Mouse (Mus musculus) forebrain, postnatal 0 days (tissue): ENCODE data around the gene Dock9. TPM values are rescaled to one million over a fixed set of nuclear protein-coding genes. Genes with fewer than 3 reads are reported as not detected.

Experiments
- ATAC-seq: fragments of 200-750 bp; cut with Nextera tagmentation; 2 replicates; pipeline ENCODE4 v1.8.0; 2017; ENCODE audit warnings: mild to moderate bottlenecking, moderate library complexity
- DNase-seq: peaks from one replicate; pipeline ENCODE4 v3.0.0-alpha.2; 2015
- H3K27ac ChIP-seq: fragments of 300-500 bp; sonication (generic); 2 replicates; pipeline ENCODE4 v1.5.1; 2014; ENCODE audit warnings: low read depth, mild to moderate bottlenecking, antibody characterized with exemption, low read length, moderate library complexity, mixed read lengths
- H3K27me3 ChIP-seq: fragments of 300-500 bp; sonication (generic); 2 replicates; pipeline ENCODE4 v1.6.1; 2014; ENCODE audit warnings: mild to moderate bottlenecking, low read length, mixed read lengths; ENCODE audit not compliant: insufficient read depth
- H3K36me3 ChIP-seq: fragments of 300-500 bp; sonication (generic); 2 replicates; pipeline ENCODE4 v1.6.1; 2014; ENCODE audit warnings: mild to moderate bottlenecking, moderate library complexity; ENCODE audit not compliant: insufficient read depth
- H3K4me1 ChIP-seq: fragments of 300-500 bp; sonication (generic); 2 replicates; pipeline ENCODE4 v1.6.1; 2014; ENCODE audit warnings: antibody characterized with exemption; ENCODE audit not compliant: insufficient read depth
- H3K4me2 ChIP-seq: fragments of 300-500 bp; sonication (generic); 2 replicates; pipeline ENCODE4 v1.6.1; 2014; ENCODE audit warnings: low read depth, mild to moderate bottlenecking, moderate library complexity
- H3K4me3 ChIP-seq: fragments of 300-500 bp; sonication (generic); 2 replicates; pipeline ENCODE4 v1.5.1; 2014; ENCODE audit warnings: low read depth, low read length, mixed read lengths
- H3K9ac ChIP-seq: fragments of 300-500 bp; sonication (generic); 2 replicates; pipeline ENCODE4 v1.6.1; 2014; ENCODE audit warnings: mild to moderate bottlenecking
- H3K9me3 ChIP-seq: fragments of 300-500 bp; sonication (generic); 2 replicates; pipeline ENCODE4 v1.6.1; 2016; ENCODE audit warnings: low read length
- CTCF ChIP-seq: sonication (generic); IDR thresholded peaks from 2 replicates; pipeline ENCODE4 v1.5.1; 2016; ENCODE audit warnings: antibody characterized with exemption, control low read depth, low read depth
- WGBS: fragments of 180-500 bp; shearing (Covaris S2); extraction: QIAGEN DNeasy Blood & Tissue Kit; methylation state at CpG from one replicate; pipeline ENCODE4 v1.1.7; 2014; 5-methylcytosine and 5-hydroxymethylcytosine counted together
- polyA plus RNA-seq: library from polyadenylated mRNA; unstranded; fragments of >200 nt; fragmentation: Nextera tagmentation; extraction: Ambion mirVana; gene quantifications from 2 replicates; pipeline ENCODE4 v1.2.1, GENCODE M21; 2015
- total RNA-seq: library from RNA; depleted of rRNA; stranded (reverse); fragments of >200 nt; gene quantifications from 2 replicates; pipeline ENCODE4 v1.2.3, GENCODE M21; 2014; rRNA removed

Gene Dock9
- total and polyA plus RNA-seq, 2 experiments from 2014 or later: 14.2 to 87.2 TPM

GRCm38 (mm10) chr14:121494238-121494637 is 303.4 kb downstream of the Dock9 start:
- H3K27ac ChIP-seq: no peak overlapping the region
- no peak for DNase-seq
- no peak for TF ChIP-seq CTCF
- ATAC-seq: no peak
- no peaks in the 10 kb centered on the region for H3K27me3 ChIP-seq
- H3K9me3 ChIP-seq: no peaks in the 10 kb centered on the region
- no peak overlapping the region for H3K9ac ChIP-seq
- 76% methylated on average over 2 of the region's 2 CpGs for WGBS
- no peak overlapping the region for H3K4me2 ChIP-seq
- no peaks in the 10 kb centered on the region for H3K4me1 ChIP-seq
- H3K4me3 ChIP-seq: no peak overlapping the region
- no peaks in the 10 kb centered on the region for H3K36me3 ChIP-seq

GRCm38 (mm10) chr14:121493712-121494111 is 303.9 kb downstream of the Dock9 start:
- H3K4me3 ChIP-seq: no peak overlapping the region
- H3K9ac ChIP-seq: no peak overlapping the region
- no peak for TF ChIP-seq CTCF
- no peaks in the 10 kb centered on the region for H3K4me1 ChIP-seq
- WGBS: 73% methylated on average over 3 of the region's 3 CpGs
- no peak for DNase-seq
- ATAC-seq: no peak
- H3K27me3 ChIP-seq: no peaks in the 10 kb centered on the region
- no peak overlapping the region for H3K27ac ChIP-seq
- no peaks in the 10 kb centered on the region for H3K9me3 ChIP-seq
- no peak overlapping the region for H3K4me2 ChIP-seq
- H3K36me3 ChIP-seq: no peaks in the 10 kb centered on the region

- H3K9ac ChIP-seq: no peak overlapping the region
- 71% methylated on average over 8 of the region's 8 CpGs for WGBS
- H3K4me1 ChIP-seq: no peaks in the 10 kb centered on the region
- H3K27ac ChIP-seq: no peak overlapping the region
- ATAC-seq (no peak; the same call in 1 of the 2 replicates), DNase-seq (no peak)
- TF ChIP-seq CTCF: no peak
- H3K36me3 ChIP-seq: no peaks in the 10 kb centered on the region
- H3K27me3 ChIP-seq: no peaks in the 10 kb centered on the region
- no peak overlapping the region for H3K4me3 ChIP-seq
- no peaks in the 10 kb centered on the region for H3K9me3 ChIP-seq
- H3K4me2 ChIP-seq: no peak overlapping the region
Observed at GRCm38 (mm10) chr14:121492328-121492727, 305.3 kb downstream of the Dock9 start.

Other genes with a start within 250 kb of the Dock9 start
- gene Ubac2, start 80.8 kb upstream of the Dock9 start, total RNA-seq: 31.6 and 41.9 TPM in 2 replicates
- gene Ubac2, start 80.8 kb upstream of the Dock9 start, polyA plus RNA-seq: 52.6 and 55.9 TPM in 2 replicates
- gene Gpr18, start 117.9 kb upstream of the Dock9 start, total RNA-seq: not detected in 2 replicates
- gene Gpr18, start 117.9 kb upstream of the Dock9 start, polyA plus RNA-seq: not detected in 2 replicates
- gene Gpr183, start 167.4 kb upstream of the Dock9 start, total RNA-seq: 0.46 and 0.52 TPM in 2 replicates
- gene Gpr183, start 167.4 kb upstream of the Dock9 start, polyA plus RNA-seq: 0.68 and 0.74 TPM in 2 replicates
- gene Timm8a2, start 236.8 kb upstream of the Dock9 start, total RNA-seq: 1.2 TPM in 1 of 2 replicates, not detected in the other
- gene Timm8a2, start 236.8 kb upstream of the Dock9 start, polyA plus RNA-seq: not detected in 2 replicates